Mouse (Mus musculus): Measurements from ENCODE around the gene Slk.

The Slk gene

GRCm38 (mm10) chr19:47579225-47579787 lies at the start of gene Slk:
Gene Slk (plus strand): TSS chr19:47579678.
- DNase-seq (ENCODE audit: low spot score in 2 of 2) = peak; percentile 69 to 79

DNA sequence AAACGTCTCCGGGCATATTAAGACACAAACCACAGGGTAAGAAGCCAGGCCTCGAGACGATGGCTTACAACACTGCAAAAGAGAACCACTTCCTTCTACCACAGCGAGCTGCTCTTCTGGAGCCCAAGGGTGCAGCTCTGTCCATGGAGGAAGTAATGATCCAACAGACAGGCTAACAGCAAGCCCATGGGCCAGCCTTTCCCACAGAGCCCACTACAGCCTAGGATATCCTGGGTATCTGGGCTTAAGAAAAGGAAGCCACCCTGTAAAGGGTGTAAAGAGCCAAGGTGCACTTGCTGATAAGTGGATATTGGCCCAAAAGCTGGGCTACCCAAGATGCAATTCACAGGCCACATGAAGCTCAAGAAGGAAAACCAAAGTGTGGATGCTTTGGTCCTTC lies 48.2 kb upstream of the Slk start:
- no peak for DNase-seq (ENCODE audit: low spot score in 2 of 2)

GRCm38 (mm10) chr19:47532449-47532848 lies 47.0 kb upstream of the Slk start:
- DNase-seq (ENCODE audit: low spot score in 2 of 2) = no peak

DNA sequence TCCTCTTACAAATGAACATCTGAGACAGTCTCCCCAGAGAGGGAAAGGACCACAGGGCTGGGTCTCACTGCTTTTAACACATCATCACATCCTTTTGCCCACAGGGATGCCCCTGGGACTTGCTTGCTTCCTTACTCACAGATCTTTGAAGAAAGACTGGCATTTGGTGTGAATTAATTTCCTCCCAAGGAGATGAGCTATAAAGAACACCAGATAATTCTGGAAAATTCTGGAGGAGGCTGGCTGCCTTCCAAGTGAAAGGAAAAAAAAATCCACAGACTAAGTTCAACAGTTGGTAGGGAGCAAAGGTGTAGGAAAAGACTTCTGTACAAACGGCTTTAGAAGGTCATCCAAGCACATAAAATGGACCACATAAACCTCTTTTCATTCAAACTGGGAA lies 45.3 kb upstream of the Slk start:
- DNase-seq (ENCODE audit: low spot score in 2 of 2) = no peak

DNA sequence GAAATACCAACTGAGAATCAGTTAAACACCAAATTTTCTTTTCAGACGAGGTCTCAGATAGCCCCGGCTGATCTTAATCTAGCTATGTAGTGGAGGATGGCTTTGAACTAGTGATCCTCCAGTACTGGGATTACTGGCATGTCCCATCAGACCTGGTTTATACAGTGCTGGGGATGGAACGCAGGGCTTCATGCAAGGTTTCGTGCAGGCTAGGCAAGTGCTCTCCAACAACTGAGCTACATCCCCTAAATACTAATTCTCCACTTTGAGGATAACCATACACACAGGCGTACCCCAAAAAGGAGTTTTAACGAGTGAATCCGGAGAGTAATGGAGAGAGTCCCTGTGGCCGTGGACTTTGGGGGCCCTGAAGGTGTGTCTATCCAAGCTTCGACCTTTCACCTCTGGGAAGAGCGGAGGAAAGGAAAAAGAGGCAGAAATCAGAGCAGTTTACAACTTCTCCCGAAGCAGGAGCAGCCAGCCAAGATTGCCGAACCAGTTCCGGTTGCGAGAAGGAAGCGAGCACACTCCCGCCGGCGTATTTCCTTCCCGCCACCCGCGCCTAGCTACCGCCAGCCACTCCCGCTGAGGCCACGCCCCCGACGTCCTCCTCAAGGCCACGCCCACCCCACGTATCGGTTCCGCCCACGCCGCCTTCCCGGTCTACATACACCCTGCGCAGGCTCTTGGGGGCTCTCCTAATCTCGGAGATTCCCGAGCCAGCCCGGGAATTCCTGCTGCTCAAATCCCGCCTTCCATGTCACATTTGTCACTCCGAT lies 42.8 kb upstream of the Slk start:
- DNase-seq (ENCODE audit: low spot score in 2 of 2) = peak; percentile 97 to 99

- DNase-seq (ENCODE audit: low spot score in 2 of 2) = peak; percentile 39 to 52
Measured at GRCm38 (mm10) chr19:47537300-47537792, 42.1 kb upstream of the Slk start, which contains the start of gene Stn1. Gene Stn1 (minus strand): TSS chr19:47537507.

- DNase-seq (ENCODE audit: low spot score in 2 of 2) = no peak
Measured at GRCm38 (mm10) chr19:47537879-47538278, 41.6 kb upstream of the Slk start.

DNA sequence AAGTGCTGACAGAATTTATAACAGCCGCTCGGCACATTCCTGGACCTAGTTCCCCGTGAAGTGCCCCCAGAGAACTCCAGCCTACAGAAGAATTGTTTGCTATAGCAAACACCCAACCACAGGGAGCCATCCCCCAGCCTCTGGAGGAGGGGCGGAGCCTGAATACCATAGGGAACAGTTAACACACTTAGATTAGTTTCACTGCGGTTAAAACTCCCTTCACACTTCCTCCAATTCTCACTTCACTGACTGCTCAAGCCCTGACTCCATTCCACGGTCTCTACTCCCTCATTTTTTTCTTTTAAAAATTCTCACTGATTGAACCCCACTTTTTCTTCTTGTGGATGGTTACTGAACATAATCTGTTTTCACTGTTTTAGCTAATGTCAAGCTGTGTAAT lies 40.7 kb upstream of the Slk start:
- DNase-seq (ENCODE audit: low spot score in 2 of 2) = peak; percentile 36 to 44

- DNase-seq (ENCODE audit: low spot score in 2 of 2) = no peak
Measured at GRCm38 (mm10) chr19:47542441-47542840, 37.0 kb upstream of the Slk start.

DNA sequence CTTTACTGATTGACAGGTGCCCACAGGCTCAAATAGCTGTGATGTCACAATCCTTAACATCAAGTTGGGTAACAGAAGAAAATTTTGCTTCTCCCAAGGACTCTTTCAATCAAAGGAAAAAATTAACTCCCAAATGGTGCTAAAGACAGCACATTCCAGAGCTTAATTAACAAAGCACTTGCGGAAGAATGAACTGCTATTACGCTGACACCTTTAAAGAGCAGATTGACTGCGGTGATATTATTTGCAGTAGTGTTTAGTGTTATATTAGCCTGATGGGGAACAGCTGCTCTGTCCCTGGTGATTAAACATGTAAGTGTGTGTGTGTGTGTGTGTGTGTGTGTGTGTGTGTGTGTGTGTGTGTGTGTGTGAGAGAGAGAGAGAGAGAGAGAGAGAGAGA lies 34.4 kb upstream of the Slk start:
- no peak for DNase-seq (ENCODE audit: low spot score in 2 of 2)

GRCm38 (mm10) chr19:47545528-47545927 lies 34.0 kb upstream of the Slk start:
- DNase-seq (ENCODE audit: low spot score in 2 of 2) = no peak

DNA sequence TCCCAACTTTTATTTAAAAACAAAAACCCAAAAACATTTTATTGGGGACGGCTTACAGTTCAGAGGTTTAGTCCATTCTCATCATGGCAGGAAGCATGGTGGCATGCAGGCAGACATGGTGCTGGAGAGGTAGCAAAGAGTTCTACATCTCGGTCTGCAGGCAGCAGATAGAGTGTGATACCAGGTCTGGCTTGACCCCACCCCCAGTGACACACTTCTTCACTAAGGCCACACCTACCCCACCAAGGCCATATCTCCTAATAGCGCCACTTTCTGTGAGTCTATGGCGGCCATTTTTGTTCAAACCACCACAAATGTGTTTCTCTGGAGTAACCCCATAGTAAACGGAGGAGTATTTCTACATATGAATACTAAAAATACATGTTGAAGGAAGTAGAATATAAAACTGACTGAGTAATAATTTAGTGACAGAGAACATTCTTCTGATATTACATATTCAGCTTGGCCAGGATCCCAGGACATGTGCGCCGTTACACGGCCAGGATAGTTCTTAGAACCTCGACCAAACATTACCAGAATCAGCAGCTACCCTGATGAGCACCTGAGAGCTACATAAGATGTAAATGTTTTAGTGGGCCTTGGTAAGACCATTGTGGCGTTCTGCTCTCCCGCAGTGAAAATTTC lies 30.9 kb upstream of the Slk start:
- DNase-seq (ENCODE audit: low spot score in 2 of 2) = no peak

DNA sequence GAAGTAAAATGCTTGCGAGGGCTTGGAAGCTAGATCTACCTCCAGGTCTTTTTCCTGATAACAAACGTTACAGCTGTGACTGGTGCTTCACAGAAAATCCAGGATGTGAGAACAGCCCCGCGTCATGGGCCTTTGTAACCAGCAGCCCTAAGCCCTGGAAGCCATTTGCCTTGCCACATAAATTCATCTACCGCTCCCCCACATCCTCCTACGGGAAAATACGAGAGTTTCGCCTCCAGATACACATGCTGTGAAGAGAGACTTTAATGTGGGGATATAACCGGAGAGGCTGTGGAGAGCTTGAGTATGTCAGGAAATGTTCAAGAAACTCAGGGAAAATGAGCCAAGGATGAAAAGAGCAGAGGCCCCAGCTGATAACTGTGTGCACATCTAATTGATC lies 30.3 kb upstream of the Slk start:
- DNase-seq (ENCODE audit: low spot score in 2 of 2) = no peak

DNA sequence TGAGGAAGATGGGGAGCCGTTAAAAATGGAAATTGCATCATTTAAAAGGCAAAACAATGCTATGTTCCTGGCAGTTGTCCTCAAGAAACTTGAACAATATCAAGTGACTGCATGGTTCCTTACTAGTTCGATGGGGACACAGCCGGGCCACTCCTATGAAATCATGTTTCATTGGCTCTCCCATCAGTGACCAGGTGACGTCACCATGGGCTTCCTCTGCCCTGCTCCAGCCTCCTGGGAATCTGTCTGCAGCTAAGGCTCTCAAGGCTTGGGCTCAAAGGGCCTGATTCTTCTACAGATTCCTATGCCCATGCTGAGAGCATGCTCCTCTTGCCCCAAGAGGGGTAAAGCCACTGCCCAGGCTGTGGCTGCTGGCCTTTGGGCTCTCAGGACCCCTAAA lies 29.9 kb upstream of the Slk start:
- no peak for DNase-seq (ENCODE audit: low spot score in 2 of 2)

DNA sequence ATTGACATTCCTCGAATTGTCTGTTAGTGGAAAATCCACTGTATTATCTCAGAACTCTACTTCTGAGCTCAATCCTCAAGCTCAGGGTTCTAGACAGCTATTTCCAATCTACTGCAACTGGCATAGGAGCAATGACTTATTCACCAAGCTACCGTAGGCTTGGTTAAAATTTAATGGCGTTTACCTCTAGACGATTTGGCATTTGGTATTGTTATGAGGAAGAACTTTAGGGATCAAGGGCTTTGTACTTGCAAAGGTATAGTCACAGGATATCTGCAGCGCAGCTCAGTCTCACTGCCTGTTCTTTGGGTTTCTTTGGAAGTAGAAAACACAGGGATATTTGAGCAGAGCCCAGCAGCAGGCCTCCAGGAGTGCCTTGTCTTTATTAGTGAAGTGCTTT lies 20.3 kb upstream of the Slk start:
- DNase-seq (ENCODE audit: low spot score in 2 of 2) = no peak

- DNase-seq (ENCODE audit: low spot score in 2 of 2) = no peak
Measured at GRCm38 (mm10) chr19:47559751-47560512, 19.5 kb upstream of the Slk start.

GRCm38 (mm10) chr19:47560544-47561161 lies 18.8 kb upstream of the Slk start:
- no peak for DNase-seq (ENCODE audit: low spot score in 2 of 2)

GRCm38 (mm10) chr19:47561996-47562441 lies 17.5 kb upstream of the Slk start:
- no peak for DNase-seq (ENCODE audit: low spot score in 2 of 2)

DNA sequence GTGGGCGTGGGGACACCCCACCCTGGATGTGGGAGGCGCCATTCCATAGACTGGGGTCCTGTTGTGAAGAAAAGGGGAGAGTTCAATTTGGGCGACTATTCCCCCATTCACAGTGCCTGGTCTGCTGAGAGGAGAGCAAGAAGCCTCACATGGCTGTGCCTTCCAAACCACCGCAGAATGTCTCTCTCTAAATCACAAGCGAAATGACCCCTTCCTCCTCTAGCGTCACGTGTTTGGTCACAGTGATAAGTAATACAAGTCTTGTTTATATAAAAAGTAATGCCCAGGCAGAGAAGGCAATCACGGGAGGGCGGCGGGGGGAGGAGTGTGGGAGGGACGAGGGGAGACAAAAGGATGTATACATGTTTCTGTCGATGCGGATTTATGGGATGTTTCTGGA lies 15.8 kb upstream of the Slk start:
- DNase-seq (ENCODE audit: low spot score in 2 of 2) = no peak

- DNase-seq (ENCODE audit: low spot score in 2 of 2) = no peak
Measured at GRCm38 (mm10) chr19:47565031-47565654, 14.3 kb upstream of the Slk start.

- no peak for DNase-seq (ENCODE audit: low spot score in 2 of 2)
Measured at GRCm38 (mm10) chr19:47565994-47566393, 13.5 kb upstream of the Slk start.

Data from thymus, postnatal 10 days (tissue).